Mouse (Mus musculus): Measurements from ENCODE around the gene Sh3pxd2b.
A peak's percentile ranks its signal among the peaks of the same experiment; 100 is the strongest.

Sh3pxd2b gene

DNA sequence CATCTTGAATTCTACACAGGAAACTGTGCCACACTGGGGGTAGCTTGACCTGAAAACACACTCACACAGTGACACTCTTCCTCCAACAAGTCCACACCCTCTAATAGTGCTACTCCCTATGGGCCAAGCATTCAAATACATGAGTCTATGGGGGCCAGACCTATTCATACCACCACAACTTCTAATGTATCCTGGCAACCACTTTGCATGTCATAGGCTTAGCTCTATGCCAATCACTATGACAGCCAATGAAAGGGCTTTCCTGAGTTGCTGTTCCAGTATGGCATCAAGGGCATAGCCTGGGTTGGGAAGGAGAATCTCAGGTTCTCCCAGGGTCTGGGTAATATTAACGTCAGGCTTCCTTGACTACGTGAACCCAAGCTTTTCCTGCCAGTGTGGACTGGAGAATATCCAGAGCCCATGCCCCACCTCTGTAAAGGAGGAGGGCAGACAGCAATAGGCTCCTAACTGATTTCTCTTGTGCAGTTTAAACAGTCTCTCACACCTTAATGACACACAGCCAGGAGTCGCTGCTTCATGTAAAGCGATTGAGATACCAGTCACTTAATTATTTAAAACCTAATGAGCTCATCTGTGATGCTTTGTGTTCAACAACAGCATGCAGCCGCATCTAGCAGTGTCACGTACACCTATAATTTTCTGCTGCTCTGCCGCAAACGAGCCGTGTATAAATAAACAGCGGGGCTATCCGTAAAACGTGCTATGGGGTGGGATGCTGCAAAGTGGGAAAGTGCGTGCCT lies 25.8 kb downstream of the Sh3pxd2b start:
- DNase-seq (ENCODE audit: extremely low read depth, low read depth, low spot score) = no peak

DNA sequence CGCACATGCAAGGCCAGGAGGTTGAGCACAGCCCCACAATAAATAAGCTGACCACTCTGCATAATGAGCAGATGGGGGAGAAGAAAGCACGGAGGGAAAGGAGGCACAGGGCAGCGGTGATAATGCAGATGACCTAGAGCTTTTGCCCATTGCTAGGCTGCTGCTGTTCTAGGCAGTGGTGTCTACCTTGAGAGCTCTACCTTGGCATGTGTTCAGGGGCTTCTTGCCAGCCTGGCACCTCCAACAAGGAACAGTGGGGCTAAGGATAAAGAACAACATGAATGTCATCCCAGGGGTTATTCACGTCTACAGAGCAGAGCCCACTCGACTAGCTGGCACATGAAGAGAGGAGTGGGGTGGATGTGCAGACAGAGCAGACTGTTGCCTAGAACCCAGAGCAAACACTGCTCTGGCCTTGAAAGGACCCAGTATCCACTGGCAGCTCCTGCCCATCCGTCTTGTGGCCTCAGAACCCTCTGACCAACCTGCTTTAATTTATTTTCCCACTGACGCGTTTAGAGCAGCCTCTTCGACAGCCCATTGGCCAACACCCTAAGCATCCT lies 26.5 kb downstream of the Sh3pxd2b start:
- no peak for DNase-seq (ENCODE audit: extremely low read depth, low read depth, low spot score)

DNA sequence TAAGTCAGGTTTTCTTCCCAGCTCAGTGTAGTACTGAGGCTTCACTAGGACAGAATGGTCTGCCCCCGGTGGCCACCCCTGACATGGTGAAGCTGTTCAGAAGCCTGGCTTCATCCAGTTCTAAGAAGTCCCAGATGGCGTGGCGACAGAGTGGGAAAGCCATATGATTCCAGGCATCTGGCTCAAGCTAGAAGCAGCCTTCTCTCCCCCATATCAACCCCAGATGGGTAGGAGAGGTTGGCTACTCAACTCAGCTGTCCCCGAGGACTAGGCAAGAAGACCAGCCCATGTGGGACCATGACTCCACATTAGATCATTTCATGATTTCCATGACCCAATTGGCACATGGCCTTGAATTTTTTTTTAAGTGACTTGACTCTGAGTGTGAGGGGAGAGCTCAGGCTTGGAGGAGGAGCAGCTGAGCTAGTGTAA lies 27.5 kb downstream of the Sh3pxd2b start:
- DNase-seq (ENCODE audit: extremely low read depth, low read depth, low spot score) = no peak

DNA sequence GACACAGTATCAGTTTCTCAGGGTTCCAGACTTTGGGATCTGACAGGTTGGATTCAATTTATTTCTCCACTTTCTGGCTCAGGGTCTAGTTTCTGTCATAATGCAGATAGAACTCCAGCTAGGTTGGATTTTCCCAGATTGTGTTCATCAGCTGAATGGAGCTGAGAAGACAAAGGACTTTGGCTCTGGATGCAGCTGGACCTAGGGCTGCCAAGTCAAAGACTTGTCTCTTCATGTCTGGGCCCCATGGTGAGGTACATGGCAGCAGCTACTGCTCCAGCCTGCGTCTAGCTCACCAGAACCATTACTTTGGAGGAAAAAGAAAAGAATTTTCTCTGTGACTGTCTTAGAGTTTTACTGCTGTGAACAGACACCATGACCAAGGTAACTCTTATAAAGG lies 28.5 kb downstream of the Sh3pxd2b start:
- no peak for DNase-seq (ENCODE audit: extremely low read depth, low read depth, low spot score)

DNA sequence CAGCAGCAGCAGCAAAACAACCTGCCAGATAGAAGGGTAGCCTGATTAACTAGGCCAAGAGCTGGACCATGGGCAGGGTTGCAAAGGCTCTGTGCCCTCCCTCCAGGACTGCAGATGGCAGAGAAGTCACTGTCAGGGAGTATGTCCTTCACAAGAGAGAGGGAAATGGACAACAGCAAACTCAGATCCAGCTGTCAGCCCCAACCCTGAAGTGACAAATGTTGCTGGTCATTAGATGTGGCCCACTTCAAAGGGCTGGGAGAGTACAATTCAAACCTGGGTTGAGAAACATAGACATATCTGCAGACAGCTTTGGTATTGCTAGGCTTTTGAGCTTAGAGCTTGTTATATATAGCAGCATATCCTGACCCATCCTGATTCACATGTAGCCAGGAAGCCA lies 32.3 kb downstream of the Sh3pxd2b start:
- DNase-seq (ENCODE audit: extremely low read depth, low read depth, low spot score) = no peak

DNA sequence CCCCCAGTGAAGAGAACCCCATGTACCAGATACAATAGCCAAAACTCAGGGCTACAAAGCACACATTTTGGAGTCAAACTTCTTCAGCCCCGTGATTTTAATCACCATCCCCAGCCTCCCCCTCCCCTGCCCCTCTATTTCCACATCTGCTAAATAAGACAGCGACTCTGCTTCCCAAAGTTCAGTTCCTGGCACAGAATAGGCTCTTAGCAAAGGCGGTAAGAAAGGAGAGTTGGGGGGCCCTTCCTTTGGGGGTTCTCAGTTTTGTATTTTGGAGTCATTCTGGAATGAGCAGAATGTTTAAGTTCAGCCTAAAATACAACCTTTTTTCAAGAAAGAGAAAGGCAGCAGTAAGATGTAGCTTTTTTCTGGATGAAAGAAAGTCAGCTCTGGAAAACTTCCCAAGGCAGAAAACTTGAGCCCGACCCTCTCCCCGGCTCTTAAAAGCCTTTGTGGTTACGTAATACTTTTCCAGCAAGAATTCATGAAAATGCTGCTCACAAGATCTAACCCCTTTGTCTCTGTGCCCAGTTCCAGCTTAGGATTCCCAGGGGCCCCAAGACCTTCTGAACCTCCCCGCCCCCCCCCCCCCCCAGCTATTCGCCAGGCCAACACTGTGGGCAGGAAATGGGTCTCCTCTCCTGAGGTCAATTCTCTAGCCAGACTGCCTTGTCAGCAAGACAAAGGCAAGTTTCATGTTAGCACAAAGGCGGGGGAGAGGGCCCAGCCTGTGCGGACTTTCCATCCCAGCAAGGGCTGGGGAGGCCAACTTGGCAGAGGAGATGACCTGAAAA lies 35.9 kb downstream of the Sh3pxd2b start:
- DNase-seq (ENCODE audit: extremely low read depth, low read depth, low spot score) = no peak

DNA sequence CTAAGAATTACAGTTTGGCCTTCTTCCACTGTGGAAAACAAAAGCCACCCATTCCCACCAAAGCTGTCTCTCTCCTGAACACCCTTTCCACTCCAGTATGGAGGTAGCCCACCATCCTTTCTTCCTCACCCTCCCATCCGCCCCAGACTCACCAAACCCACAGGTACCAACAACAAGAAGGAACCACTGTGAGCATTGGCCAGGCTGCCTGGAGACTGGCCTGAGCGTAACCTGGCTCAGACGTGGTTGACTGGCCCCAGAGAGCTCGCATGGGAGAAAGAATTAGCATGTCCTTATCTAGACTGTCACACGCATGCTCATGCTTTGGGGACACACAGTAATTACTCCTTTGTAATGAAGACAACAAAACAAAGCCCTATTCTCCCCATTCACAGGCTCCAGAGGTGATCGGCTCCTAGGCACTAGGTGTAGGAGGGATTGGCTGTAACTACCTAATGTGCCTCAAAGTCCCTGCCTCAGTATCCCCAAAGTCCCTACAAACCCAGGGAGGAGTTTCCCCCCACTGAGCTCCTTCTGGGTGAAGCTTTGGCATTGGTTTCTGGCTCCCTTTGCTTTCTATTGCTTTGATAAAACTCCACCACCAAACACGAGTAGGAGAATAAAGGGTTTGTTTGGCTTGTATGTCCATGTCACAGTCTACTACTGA lies 36.6 kb downstream of the Sh3pxd2b start:
- DNase-seq (ENCODE audit: extremely low read depth, low read depth, low spot score) = no peak

DNA sequence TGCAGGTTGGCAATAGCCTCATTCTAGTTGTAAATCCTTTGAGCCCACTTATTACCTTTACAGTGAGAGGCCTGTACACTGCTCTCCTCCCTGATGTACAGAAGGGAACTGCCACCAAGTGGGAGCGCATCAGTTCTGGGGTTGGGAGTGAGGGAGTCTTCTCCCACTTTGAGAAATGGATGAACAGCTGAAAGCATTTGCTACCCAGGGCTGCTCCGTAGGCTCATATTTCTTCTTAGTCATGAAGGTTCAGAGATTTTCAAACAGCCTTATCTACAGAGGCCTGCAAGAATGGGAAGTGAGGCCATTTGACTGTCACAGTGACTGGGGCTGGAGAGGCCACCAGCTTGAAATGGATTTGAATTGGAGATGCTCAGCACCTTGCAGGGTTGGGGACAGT lies 38.4 kb downstream of the Sh3pxd2b start:
- no peak for DNase-seq (ENCODE audit: extremely low read depth, low read depth, low spot score)

DNA sequence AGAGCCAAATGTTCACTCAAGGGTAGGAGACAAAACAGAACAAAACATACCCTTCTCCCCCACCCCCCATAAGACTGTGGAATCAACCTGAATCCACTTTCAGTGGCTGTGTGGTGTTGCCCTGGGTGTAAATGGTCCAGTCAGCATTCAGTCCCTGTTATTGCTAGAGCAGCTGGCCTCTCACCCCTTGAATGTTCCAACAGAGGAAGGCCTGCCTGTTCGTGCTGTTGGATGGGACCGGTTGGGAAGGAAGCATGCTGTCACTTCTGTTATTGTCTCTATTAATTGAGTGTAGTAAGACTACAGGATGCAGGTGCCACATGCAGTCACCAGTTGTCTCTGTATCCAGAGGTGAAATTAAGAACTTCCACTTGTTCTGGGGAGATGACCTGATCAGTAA lies 40.4 kb downstream of the Sh3pxd2b start:
- no peak for DNase-seq (ENCODE audit: extremely low read depth, low read depth, low spot score)

DNA sequence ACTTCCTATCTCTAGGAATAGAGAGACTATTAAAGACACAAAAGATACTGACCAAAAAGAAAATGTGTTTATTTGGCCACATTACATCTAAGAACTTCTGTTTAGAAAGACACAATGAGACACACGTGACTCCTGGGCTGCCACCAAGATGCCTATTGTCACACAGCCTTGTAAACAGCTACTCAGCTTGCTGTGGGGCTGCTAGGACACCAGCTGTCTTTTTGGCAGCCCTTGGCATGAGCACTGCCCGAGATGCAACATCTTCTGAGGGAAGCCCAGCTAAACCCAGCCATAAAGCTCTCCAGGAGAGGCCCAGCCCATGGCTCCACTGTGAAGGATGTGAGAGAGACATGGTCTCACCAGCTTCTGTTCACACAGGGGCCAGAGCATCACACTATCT lies 45.5 kb downstream of the Sh3pxd2b start:
- DNase-seq (ENCODE audit: extremely low read depth, low read depth, low spot score) = no peak

DNA sequence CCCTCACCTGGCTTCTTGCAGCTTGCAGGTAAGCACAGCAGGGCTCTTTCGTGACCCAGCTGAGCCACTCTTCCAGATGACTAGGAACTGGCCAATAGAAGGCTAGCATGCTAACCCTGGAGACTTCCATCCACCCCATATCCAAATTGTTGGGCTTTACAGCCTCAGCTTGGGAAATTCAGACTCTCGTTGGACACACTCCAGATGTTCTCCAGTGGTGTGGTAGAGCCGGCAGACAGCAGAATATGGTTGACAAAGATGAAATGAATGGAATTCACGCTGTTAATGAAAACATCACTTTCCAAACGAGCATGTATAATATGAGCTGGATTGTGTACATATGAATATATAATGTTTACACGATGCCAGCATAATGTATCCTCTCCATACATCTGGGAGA lies 48.2 kb downstream of the Sh3pxd2b start:
- DNase-seq (ENCODE audit: extremely low read depth, low read depth, low spot score) = no peak

DNA sequence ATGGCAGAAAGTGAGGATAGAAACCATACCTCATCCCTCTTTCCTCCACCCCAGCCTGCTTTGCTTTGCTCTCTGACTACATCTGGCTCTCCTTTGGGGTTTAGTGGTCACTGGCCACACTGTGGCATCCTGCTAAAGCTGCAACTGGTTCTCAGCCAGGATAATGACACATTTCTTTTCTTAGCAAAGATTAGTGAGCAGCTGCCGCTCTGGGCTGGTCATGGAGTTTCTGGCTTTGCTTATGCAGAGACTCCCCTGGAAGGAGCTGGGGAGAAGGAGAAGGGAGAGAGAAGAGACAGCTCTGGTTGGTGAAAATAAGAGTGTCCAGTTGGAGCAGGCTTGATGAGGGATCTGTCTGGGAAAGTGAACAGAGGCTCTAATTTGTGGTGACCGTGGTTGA lies 50.8 kb downstream of the Sh3pxd2b start:
- no peak for DNase-seq (ENCODE audit: extremely low read depth, low read depth, low spot score)

DNA sequence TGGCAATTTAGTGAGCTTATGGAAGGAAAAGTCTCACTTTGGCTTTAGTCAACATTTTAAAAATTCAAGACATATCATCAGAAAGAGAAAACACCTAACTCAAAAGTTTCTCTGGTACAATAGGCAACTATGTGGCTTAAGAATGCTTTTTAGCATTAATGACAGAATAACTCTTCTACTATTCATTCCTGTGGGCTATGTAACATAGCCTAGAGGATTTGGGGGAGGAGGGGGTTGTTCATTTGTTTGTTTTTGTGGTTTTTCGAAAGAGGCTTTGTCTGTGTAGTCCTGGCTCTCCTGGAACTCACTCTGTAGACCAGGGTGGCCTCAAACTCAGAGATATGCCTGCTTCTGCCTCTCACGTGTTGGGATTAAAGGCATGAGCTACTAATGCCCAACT lies 51.6 kb downstream of the Sh3pxd2b start:
- DNase-seq (ENCODE audit: extremely low read depth, low read depth, low spot score) = no peak

DNA sequence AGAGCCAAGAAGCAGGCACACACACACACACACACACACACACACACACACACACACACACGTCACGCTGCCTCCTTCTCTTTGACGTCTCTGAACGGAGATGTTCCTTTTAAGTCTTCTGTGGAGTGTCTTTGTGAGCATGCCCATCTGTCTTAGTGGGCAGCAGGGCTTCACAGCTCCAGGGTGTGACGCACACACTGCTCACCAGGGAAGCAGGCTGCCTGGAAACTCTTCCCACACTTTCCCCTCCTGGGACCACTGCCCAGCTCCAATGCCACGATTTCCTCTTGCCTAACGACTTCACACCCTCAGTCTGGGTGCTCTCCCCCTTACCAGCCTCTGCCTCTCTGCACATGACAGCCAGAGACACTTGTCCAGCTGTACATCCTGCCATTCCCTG lies 55.1 kb downstream of the Sh3pxd2b start:
- no peak for DNase-seq (ENCODE audit: extremely low read depth, low read depth, low spot score)

DNA sequence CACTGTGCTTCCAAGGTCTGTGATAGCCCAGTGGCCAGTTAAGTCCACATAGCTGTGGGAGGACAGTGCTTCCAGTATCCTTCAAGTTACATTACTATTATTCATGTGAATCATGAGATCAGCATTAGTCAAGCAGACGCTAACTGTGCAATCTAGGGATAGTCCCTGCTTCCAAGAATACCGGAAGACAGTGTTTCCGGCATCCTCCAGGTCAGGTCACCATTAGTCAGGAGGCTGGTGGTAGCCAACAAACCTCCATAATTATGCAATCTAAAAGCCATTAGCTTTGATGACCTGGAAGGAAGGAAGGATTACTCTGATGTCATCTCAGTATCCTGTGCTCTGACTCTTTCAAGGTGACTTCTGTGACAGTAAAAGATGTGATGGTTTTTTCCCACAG lies 57.1 kb downstream of the Sh3pxd2b start:
- DNase-seq (ENCODE audit: extremely low read depth, low read depth, low spot score) = peak; percentile 47

DNA sequence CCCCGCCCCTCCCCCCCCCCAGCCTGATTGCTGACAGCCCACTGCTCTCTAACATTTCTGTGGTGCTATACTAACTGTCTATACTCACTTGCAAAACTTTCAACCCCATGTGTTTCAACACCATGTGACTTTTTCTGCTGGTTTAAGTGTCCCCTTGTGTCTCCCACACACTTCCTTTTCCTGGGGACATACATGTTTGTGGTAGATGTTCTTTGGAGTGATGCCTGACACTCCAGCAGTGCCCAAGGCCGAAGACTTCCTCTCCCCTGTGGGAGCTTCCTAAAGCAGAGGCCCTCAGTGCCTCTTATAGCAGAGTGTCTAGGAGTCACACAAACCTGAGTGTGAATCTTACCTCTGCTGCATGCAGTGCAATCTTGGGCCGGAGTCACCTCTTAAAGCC lies 60.2 kb downstream of the Sh3pxd2b start:
- DNase-seq (ENCODE audit: extremely low read depth, low read depth, low spot score) = no peak

DNA sequence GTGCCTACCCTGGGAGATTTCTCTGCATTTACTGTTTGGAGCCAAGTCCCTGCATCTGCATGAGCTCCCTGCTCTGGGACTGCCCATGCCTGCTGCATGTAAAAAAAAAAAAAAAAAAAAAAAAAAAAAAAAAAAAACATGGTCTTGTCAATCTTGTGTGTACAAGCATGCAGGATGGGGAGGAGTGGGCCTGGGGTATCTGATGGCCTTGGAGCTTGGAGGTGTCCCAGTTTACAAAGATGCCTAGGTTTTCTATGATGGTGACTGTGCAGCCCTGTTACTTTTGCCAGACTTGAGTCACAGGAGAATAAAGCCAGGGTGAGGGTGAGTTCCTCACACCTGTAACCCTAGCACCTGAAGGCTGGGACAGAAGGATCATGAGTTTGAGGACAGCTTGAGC lies 61.4 kb downstream of the Sh3pxd2b start:
- no peak for DNase-seq (ENCODE audit: extremely low read depth, low read depth, low spot score)

DNA sequence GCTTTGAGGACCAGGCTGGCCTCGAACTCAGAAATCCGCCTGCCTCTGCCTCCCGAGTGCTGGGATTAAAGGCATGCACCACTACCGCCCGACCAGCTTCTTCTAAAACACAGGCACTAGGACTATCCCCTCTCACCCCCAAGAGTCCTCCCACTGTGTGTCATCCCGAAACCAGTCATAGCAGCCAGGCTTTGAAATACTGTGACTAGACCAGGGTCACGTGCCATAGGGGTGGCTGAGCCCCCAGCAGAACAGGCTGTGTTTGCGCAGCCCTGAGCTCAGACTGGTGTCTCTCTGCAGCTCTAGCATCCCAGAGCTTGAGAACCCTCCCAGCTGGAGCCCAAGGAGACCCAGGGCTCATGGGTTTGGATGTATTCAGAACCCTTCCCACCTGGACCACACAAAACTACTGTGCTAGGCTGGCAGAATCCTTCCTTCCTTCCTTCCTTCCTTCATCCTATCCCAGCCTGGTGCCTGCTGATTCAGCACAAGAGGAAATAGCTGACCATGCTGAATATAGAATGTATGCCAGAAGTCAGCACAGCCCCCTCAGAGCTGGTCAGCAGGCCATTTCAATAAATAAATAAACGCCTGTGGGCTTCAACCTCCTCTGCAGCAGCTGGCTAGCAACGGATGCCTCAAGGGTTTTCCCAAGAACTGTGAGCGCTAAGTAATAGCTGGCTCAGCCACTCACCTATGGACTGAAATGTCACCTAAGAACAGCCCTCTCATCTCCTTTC lies 62.4 kb downstream of the Sh3pxd2b start:
- DNase-seq (ENCODE audit: extremely low read depth, low read depth, low spot score) = no peak

DNA sequence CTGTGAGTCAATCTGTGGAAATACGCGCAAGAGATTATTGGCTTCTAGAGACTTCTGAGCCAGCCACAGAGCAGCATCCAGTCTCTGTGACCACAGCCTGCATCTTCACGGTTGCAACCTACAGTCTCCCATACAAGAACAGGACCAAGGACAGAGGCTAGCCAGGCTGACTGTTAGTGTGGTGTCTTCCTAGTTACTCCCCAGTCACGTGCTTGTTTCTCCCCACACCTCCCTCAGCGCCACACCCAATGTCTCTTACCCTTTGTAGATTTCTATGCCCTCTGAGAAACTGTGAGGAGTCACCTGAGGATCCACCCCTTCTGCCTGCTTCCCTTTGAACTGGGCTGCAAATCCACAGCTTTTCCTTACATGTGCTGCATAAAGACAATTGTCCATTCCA lies 72.4 kb downstream of the Sh3pxd2b start:
- no peak for DNase-seq (ENCODE audit: extremely low read depth, low read depth, low spot score)

DNA sequence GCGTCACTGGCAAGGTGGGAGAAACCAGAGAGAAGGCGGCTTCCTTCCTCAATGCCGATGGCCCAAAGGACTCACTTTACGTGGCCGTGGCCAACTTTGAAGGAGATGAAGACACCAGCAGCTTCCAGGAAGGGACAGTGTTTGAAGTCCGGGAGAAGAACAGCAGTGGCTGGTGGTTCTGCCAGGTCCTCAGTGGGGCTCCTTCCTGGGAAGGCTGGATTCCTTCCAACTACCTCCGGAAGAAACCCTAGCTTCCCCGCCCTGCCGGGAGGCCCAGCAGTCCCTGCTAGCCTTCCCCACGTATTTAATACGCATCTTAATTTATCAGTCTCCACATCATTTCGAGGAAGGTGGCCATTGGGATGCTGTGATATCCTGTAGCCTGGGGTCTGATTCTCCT lies 75.7 kb downstream of the Sh3pxd2b start:
- DNase-seq (ENCODE audit: extremely low read depth, low read depth, low spot score) = no peak

DNA sequence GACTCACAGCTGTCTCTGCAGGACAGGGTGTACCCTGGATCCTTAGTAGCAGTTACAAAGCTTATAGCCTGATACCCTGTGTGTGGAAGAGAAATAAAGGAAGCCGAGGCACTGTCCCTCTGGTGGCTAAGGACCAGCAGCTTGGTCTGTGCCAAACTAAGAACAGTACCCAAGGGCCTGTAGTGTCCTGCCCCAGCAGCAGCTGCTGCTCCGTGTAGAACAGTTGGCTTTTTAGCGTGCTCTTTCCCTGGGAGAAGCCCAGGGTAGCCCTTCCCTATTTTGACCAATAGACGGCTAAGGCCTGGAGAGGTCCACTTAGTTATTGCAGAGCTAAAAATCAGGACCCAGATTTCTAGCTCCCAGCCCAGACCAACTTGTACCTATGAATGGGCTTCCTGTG lies 77.0 kb downstream of the Sh3pxd2b start:
- DNase-seq (ENCODE audit: extremely low read depth, low read depth, low spot score) = no peak

Data from fat pad, adult 2 months (tissue).